Mouse (Mus musculus) liver, embryonic 18 days (tissue): Measurements from ENCODE around the gene B3galt1. TPM values are rescaled to one million over a fixed set of nuclear protein-coding genes. Genes with fewer than 3 reads are reported as not detected.

Source experiments
- polyA plus RNA-seq: library from polyadenylated mRNA; depleted of rRNA; stranded (reverse); fragments of >200 nt; gene quantifications from 2 replicates; pipeline ENCODE4 v1.2.3, GENCODE M21; 2012; rRNA removed

B3galt1 gene
- 0.26 TPM in 2 replicates for polyA plus RNA-seq

DNA sequence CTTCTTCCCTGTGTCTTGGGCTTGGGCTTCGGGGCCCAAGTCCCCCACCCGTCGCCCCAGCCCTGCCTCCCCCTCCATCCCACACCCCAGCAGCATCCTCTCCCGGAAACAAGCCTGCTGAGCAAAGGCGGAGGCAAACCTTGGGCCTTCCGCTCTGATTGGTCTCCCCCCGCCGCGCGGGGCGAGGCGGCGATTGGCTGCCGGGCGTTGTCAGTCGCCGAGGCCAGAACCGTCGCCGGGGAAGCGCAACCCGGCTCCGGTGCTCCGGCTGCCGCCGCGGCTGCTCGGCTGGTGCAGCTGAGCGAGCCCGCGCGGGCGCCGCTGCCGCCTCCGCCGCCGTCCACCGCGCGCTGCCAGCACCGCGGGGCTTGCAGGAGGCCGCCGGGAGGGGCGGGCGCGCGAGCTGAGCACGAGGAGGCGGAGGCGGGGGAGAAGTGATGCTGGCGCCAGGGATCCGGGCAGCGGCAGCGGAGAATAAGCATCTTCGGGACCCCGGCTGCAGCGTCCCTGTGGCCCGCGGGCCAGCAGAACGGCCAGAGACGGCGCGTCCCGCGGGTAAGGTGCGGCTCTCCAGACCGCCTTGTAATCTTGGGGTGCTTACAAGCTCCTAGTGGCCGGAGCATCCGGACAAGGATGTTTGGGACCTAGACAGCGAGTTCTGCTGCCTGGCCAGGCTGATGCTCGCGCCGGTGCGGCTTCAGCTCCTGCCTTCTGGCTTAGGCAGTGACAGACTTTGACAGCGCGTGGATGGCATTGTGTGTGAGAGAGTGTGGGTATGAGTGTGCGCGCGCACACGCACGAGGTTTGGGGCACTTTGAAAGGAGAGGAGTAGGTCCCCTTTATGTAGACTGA, at the start of gene B3galt1:
Gene B3galt1, plus strand, starts transcription at position 392 of the 852 bp plus-strand sequence.

Other genes with a start within 250 kb of the B3galt1 start
- not detected in 2 replicates for gene Gm21830, start 152.1 kb upstream of the B3galt1 start, polyA plus RNA-seq
- gene Gm26727, start 132.7 kb upstream of the B3galt1 start, polyA plus RNA-seq = not detected in 2 replicates
- not detected in 2 replicates for gene Xirp2, start 119.9 kb upstream of the B3galt1 start, polyA plus RNA-seq